Mouse (Mus musculus): Measurements from ENCODE around the gene Gm37419. TPM values are rescaled to one million over a fixed set of nuclear protein-coding genes. Genes with fewer than 3 reads are reported as not detected.

The Gm37419 gene
- polyA plus RNA-seq, 1 experiment from 2014 or later: not detected

GRCm38 (mm10) chr16:23968888-23969287 lies 19.4 kb upstream of the Gm37419 start:
- 82% methylated on average over 4 of the region's 4 CpGs for WGBS
- no peak for DNase-seq (ENCODE audit: low spot score)
- H3K27ac ChIP-seq: no peak overlapping the region

GRCm38 (mm10) chr16:23969919-23970318 lies 18.4 kb upstream of the Gm37419 start:
- H3K36me3 ChIP-seq: no peaks in the 10 kb centered on the region
- 87% methylated on average over 14 of the region's 14 CpGs for WGBS

More at GRCm38 (mm10) chr16:23968888-23969287, 19.4 kb upstream of the Gm37419 start:
- Histone ChIP-seq H3K27me3 (ENCODE audit: low read depth, poor library complexity, severe bottlenecking) (no peaks in the 10 kb centered on the region), H3K4me3 (no peak overlapping the region), H3K36me3 (no peaks in the 10 kb centered on the region), H3K9me3 (replicated peaks) (no peaks in the 10 kb centered on the region), H3K4me1 (peaks cover 7% of the 10 kb centered on the region)

GRCm38 (mm10) chr16:23972126-23972740 lies 16.0 kb upstream of the Gm37419 start:
- WGBS: 84% methylated on average over 20 of the region's 20 CpGs
- H3K9me3 ChIP-seq (replicated peaks): no peaks in the 10 kb centered on the region
- H3K4me3 ChIP-seq: no peak overlapping the region
- DNase-seq (ENCODE audit: low spot score): no peak
- peaks cover 5% of the 10 kb centered on the region; the same call in 1 of the 2 replicates for H3K4me1 ChIP-seq
- no peaks in the 10 kb centered on the region for H3K27me3 ChIP-seq (ENCODE audit: low read depth, poor library complexity, severe bottlenecking)
- H3K27ac ChIP-seq: no peak overlapping the region
- no peaks in the 10 kb centered on the region for H3K36me3 ChIP-seq

More at GRCm38 (mm10) chr16:23969919-23970318, 18.4 kb upstream of the Gm37419 start:
- no peak for DNase-seq (ENCODE audit: low spot score)
- Histone ChIP-seq H3K27me3 (ENCODE audit: low read depth, poor library complexity, severe bottlenecking) (no peaks in the 10 kb centered on the region), H3K4me1 (peaks cover 5% of the 10 kb centered on the region; the same call in 1 of the 2 replicates), H3K4me3 (no peak overlapping the region), H3K27ac (no peak overlapping the region), H3K9me3 (replicated peaks) (no peaks in the 10 kb centered on the region)

DNA sequence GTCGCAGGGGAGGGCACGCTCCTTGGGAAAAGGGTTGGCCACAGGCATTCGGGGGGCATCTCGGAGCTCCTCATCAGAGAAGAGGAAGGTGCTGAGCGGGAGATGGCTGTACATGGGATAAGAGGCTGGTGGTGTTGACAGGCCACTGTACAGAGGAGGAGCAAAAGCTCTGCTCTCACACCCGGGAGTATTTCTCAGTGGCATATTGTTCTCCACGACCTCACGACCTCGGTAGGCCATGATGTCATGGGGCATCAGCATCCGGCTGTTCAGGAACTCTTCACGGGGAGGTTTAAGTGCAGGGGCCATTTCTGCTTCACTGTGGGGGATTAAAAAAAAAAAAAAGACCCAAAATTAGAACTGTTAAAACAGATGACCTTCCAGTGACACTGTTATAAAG lies 15.4 kb upstream of the Gm37419 start:
- Histone ChIP-seq H3K4me1 (peaks cover 5% of the 10 kb centered on the region; the same call in 1 of the 2 replicates), H3K36me3 (no peaks in the 10 kb centered on the region), H3K9me3 (replicated peaks) (no peaks in the 10 kb centered on the region), H3K27me3 (ENCODE audit: low read depth, poor library complexity, severe bottlenecking) (0 out of 2 replicates have a peak, but pooled peaks cover 4% of the 10 kb centered on the region), H3K27ac (no peak overlapping the region), H3K4me3 (no peak overlapping the region)
- WGBS: 86% methylated on average over 11 of the region's 11 CpGs
- DNase-seq (ENCODE audit: low spot score): no peak

GRCm38 (mm10) chr16:23973635-23974367 lies 14.5 kb upstream of the Gm37419 start:
- Histone ChIP-seq H3K4me1 (peaks cover 5% of the 10 kb centered on the region; the same call in 1 of the 2 replicates), H3K27me3 (ENCODE audit: low read depth, poor library complexity, severe bottlenecking) (0 out of 2 replicates have a peak, but pooled peaks cover 4% of the 10 kb centered on the region), H3K27ac (no peak overlapping the region), H3K36me3 (no peaks in the 10 kb centered on the region), H3K9me3 (replicated peaks) (no peaks in the 10 kb centered on the region), H3K4me3 (no peak overlapping the region)
- DNase-seq (ENCODE audit: low spot score): no peak
- 89% methylated on average over 9 of the region's 9 CpGs for WGBS

GRCm38 (mm10) chr16:23976196-23976595 lies 12.1 kb upstream of the Gm37419 start:
- Histone ChIP-seq H3K36me3 (no peaks in the 10 kb centered on the region), H3K27me3 (ENCODE audit: low read depth, poor library complexity, severe bottlenecking) (peaks cover 27% of the 10 kb centered on the region), H3K27ac (no peak overlapping the region), H3K4me1 (peaks cover 13% of the 10 kb centered on the region), H3K4me3 (no peak overlapping the region), H3K9me3 (replicated peaks) (no peaks in the 10 kb centered on the region)
- 93% methylated on average over 2 of the region's 2 CpGs for WGBS
- no peak for DNase-seq (ENCODE audit: low spot score)

DNA sequence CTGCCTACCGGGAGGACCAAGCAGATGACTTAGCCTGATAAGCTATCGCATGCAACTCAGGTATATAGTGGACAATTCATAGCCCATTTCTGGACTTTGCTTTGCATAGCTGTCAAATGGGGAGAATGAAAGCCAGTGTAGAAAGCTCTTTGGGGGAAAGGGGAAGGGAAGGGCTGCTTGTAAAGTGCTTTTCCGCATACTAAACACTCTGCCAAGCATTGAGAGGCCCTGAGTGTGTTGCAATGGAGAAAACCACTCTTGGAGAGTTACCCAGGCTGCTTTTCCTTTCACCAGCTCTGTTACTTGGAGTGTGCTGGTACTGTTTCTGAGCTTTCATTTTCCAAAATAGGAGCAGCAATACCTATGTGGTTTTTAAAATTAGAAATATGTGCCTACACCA lies 10.6 kb upstream of the Gm37419 start:
- DNase-seq (ENCODE audit: low spot score): no peak
- no peak overlapping the region for H3K27ac ChIP-seq
- no peaks in the 10 kb centered on the region for H3K9me3 ChIP-seq (replicated peaks)
- 86% methylated on average over 3 of the region's 3 CpGs for WGBS
- H3K27me3 ChIP-seq (ENCODE audit: low read depth, poor library complexity, severe bottlenecking): peaks cover 37% of the 10 kb centered on the region
- peaks cover 23% of the 10 kb centered on the region for H3K4me1 ChIP-seq
- no peaks in the 10 kb centered on the region for H3K36me3 ChIP-seq
- H3K4me3 ChIP-seq: no peak overlapping the region

- Histone ChIP-seq H3K4me1 (peaks cover 29% of the 10 kb centered on the region), H3K4me3 (no peak overlapping the region), H3K9me3 (replicated peaks) (no peaks in the 10 kb centered on the region), H3K27me3 (ENCODE audit: low read depth, poor library complexity, severe bottlenecking) (peaks cover 39% of the 10 kb centered on the region), H3K36me3 (no peaks in the 10 kb centered on the region), H3K27ac (no peak overlapping the region)
- DNase-seq (ENCODE audit: low spot score): no peak
- 93% methylated on average over 4 of the region's 4 CpGs for WGBS
Observed at GRCm38 (mm10) chr16:23978495-23978894, 9.8 kb upstream of the Gm37419 start.

- H3K4me1 ChIP-seq: peaks cover 36% of the 10 kb centered on the region
- H3K27ac ChIP-seq: no peak overlapping the region
- no peak overlapping the region for H3K4me3 ChIP-seq
- WGBS: 86% methylated on average over 9 of the region's 9 CpGs
- DNase-seq (ENCODE audit: low spot score): peak; percentile 29
- H3K27me3 ChIP-seq (ENCODE audit: low read depth, poor library complexity, severe bottlenecking): peaks cover 45% of the 10 kb centered on the region
- no peaks in the 10 kb centered on the region for H3K36me3 ChIP-seq
- H3K9me3 ChIP-seq (replicated peaks): no peaks in the 10 kb centered on the region
Observed at GRCm38 (mm10) chr16:23979446-23979845, 8.8 kb upstream of the Gm37419 start.

DNA sequence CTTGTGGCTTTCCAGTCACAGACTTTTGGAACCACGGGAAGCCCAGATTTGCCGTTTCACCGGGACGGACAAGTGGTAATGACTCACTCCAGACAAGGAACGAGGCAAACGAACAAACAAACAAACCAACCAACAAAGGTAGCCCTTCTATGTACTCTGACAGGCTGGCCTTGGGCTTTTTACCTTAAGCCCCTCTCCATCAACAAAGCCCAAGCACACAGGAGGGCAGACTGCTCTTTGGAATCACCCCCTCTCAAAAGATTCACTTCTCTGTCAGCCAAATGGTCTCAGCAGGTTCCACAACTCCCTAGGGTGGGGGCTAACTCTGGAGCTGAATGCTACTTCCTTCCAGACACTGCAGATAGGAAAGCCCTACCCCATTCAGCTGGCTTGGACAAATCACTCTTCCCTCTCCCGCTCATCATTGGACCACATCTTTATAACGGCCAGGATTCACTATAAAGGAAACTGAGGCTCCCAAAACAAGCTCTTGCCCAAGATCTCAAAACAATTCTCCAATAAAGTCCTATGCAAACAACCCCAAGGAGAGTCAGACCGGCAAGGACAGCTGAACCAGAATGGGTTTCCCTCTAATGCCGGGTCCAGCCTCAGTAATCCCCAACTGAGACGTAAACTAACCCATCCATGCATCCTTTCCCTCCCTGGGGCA lies 7.9 kb upstream of the Gm37419 start:
- H3K4me3 ChIP-seq: peak overlapping the region; percentile 51
- peaks cover 53% of the 10 kb centered on the region for H3K27me3 ChIP-seq (ENCODE audit: low read depth, poor library complexity, severe bottlenecking)
- peak; percentile 31 for DNase-seq (ENCODE audit: low spot score)
- 9% methylated on average over 11 of the region's 11 CpGs for WGBS
- no peak overlapping the region for H3K27ac ChIP-seq
- no peaks in the 10 kb centered on the region for H3K36me3 ChIP-seq
- no peaks in the 10 kb centered on the region for H3K9me3 ChIP-seq (replicated peaks)
- H3K4me1 ChIP-seq: peaks cover 44% of the 10 kb centered on the region

DNA sequence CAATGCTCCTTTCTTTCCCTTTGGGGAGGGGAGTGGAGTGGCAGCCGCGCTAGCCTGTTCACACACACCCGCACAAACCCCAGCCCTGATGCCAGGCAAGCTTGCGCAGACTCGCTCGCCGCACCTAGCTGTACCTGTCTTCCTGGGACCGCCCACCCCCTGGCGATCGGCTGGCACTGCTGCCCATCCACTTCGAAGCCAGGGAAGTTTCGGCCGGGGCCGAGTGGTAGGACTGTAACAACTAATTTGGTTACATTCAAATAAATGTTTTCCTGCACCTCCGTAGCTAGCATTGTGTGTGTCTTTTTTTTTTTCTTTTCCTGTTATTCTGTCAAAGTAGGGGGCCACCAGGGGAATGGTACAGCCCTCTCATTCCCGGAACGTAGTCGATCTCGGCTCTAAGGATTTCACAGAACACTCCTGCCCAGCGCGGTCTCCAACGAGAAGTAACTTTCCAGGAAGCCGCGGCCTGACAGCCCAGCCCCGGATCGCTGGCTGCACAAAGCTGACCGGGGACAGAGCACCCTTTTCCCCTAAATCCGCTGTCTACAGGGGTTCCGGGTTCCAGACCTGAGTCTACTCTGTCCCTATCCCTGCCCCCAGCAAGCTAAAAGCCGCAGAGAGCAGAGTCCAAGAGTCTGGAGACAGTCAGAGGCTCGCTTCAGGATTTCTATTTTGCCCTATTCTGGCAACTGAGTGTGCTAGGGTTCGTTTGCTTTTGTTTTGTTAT lies 7.1 kb upstream of the Gm37419 start:
- Histone ChIP-seq H3K9me3 (replicated peaks) (no peaks in the 10 kb centered on the region), H3K4me1 (peaks cover 44% of the 10 kb centered on the region), H3K27me3 (ENCODE audit: low read depth, poor library complexity, severe bottlenecking) (peaks cover 59% of the 10 kb centered on the region), H3K27ac (no peak overlapping the region), H3K4me3 (peak overlapping the region; percentile 51), H3K36me3 (no peaks in the 10 kb centered on the region)
- peak; percentile 68 for DNase-seq (ENCODE audit: low spot score)
- WGBS: 2% methylated on average over 32 of the region's 32 CpGs

Measured in limb, embryonic 10.5 days (tissue).